Mouse (Mus musculus) cerebellum, adult 2 months (tissue): ENCODE data around the gene Rheb.

Experiments
- CTCF ChIP-seq: fragments of 200-500 bp; IDR thresholded peaks from 2 replicates; pipeline ENCODE4 v1.5.1; 2011; ENCODE audit warnings: low read depth, mild to moderate bottlenecking, control low read depth, low read length, moderate library complexity, borderline replicate concordance; ENCODE audit not compliant: insufficient read depth
- POLR2A ChIP-seq: fragments of 200-500 bp; IDR thresholded peaks from 2 replicates; pipeline ENCODE4 v1.6.1; 2011; ENCODE audit warnings: low read length, control low read depth, borderline replicate concordance; ENCODE audit not compliant: insufficient read depth

- TF ChIP-seq POLR2A (no peak), CTCF (no peak)
These were observed 63.1 kb downstream of the Rheb start for GRCm38 (mm10) chr5:24779321-24779720.
